In genomic region chr3:103429227-103429788, GRCm38 (mm10) we compare ENCODE assay signal across 9 mouse cellular contexts.
A peak's percentile ranks its signal among the peaks of the same experiment; 100 is the strongest.
DNase-seq lines count a peak whose midpoint lies in the region; ATAC-seq and TF ChIP-seq lines count a peak whose summit lies in the region.
"Had no signal": no experiment of that assay in that cellular context is flagged by ENCODE, and none has a peak within 500 bp of the region (broad histone marks: within the 10 kb centered on the region; RNA-seq: fewer than 3 reads in every experiment).

No protein-coding gene starts in this region.

- H3K9ac ChIP-seq in heart, embryonic 13.5 days = no peak overlapping the region

- no peaks in the 10 kb centered on the region for H3K9me3 ChIP-seq in heart, embryonic 13.5 days

- intact Hi-C loops in heart, postnatal 25 days (cut with DNase I) = loop anchor here (5.0 kb wide), 1 partner anchor 308 kb away; the partner anchor contains the start of genes Gm10964 and Olfml3

- no peak for DNase-seq in heart, postnatal 25 days (ENCODE audit: low spot score)
- DNase-seq in spleen, adult 2 months (ENCODE audit: low read depth in 1 of 2, low spot score in 2 of 2) = no peak
- DNase-seq in spleen, postnatal 4 days (ENCODE audit: low spot score in 2 of 2) = no peak
- peak; percentile 22 to 32 for DNase-seq in cerebellum, postnatal 36 days
- DNase-seq in retina, postnatal 1 day = peak; percentile 58
- DNase-seq in layer of hippocampus, adult 18-20 months (ENCODE audit: low spot score in 2 of 2) = no peak
- no peak for DNase-seq in right cerebral cortex, postnatal 36 days (ENCODE audit: low spot score in 2 of 2)

- peak overlapping the region; percentile 26; the same call in 1 of the 2 replicates for H3K27ac ChIP-seq in heart, embryonic 13.5 days (replicated peaks)
- no peak overlapping the region for H3K27ac ChIP-seq in spleen, adult 2 months (ENCODE audit: insufficient read depth, low read length)
- H3K27ac ChIP-seq: macrophage had no signal

- no peak overlapping the region for H3K4me2 ChIP-seq in heart, embryonic 13.5 days

- H3K4me1 ChIP-seq in heart, embryonic 13.5 days = peaks cover 5% of the 10 kb centered on the region
- H3K4me1 ChIP-seq in spleen, adult 2 months (ENCODE audit: control insufficient read depth, insufficient read depth, insufficient read length) = no peaks in the 10 kb centered on the region

- peak; percentile 47; the same call in 1 of the 2 replicates for TF ChIP-seq CTCF in spleen, adult 2 months (IDR thresholded peaks at IDR 0.05; ENCODE audit: extremely low read depth, insufficient read depth, insufficient read length, insufficient replicate concordance)

- no peak for TF ChIP-seq POLR2A in spleen, adult 2 months (IDR thresholded peaks at IDR 0.05; ENCODE audit: low read depth, low read length)

- 14% methylated on average over 4 of the region's 5 CpGs for WGBS in heart, embryonic 13.5 days
- WGBS in spleen, adult 2 months = 12% methylated on average over 5 of the region's 5 CpGs

- no peak for ATAC-seq in heart, embryonic 13.5 days (ENCODE audit: extremely low read depth, insufficient number of reproducible peaks, low FRiP score, low TSS enrichment)

- H3K4me3 ChIP-seq in heart, embryonic 13.5 days = no peak overlapping the region
- no peak overlapping the region for H3K4me3 ChIP-seq in spleen, adult 2 months (ENCODE audit: extremely low read depth, insufficient read depth, insufficient read length)

- H3K27me3 ChIP-seq in heart, embryonic 13.5 days (replicated peaks) = no peaks in the 10 kb centered on the region
- no peaks in the 10 kb centered on the region for H3K27me3 ChIP-seq in spleen, adult 2 months (ENCODE audit: control insufficient read depth, insufficient read depth, low read length)

- H3K36me3 ChIP-seq in heart, embryonic 13.5 days = no peaks in the 10 kb centered on the region
- H3K36me3 ChIP-seq in spleen, adult 2 months (ENCODE audit: control insufficient read depth, insufficient read depth, low read length) = no peaks in the 10 kb centered on the region

Comparison
In these comparisons a context has a peak if more than half of its experiments do, and no peak if none do; other contexts are left out.
1. DNase-seq: peak in cerebellum, postnatal 36 days (2 of 2) and retina, postnatal 1 day (single experiment); none in heart, postnatal 25 days (single experiment), spleen, adult 2 months (0 of 2), spleen, postnatal 4 days (0 of 2), layer of hippocampus, adult 18-20 months (0 of 2) and right cerebral cortex, postnatal 36 days (0 of 2).